Mouse (Mus musculus): ENCODE results near the gene Pik3c2a. TPM values are rescaled to one million over a fixed set of nuclear protein-coding genes. Genes with fewer than 3 reads are reported as not detected.

Gene Pik3c2a
- polyA plus RNA-seq, 1 experiment from 2014 or later: 4.8 TPM

GRCm38 (mm10) chr7:116308632-116308991, 134.6 kb downstream of the Pik3c2a start:
- no peaks in the 10 kb centered on the region for H3K9me3 ChIP-seq (ENCODE audit: low read length)
- WGBS (ENCODE audit: insufficient replicate concordance): 8% methylated on average over 15 of the region's 16 CpGs
- H3K4me1 ChIP-seq (ENCODE audit: insufficient read depth): peaks cover 7% of the 10 kb centered on the region
- peak overlapping the region; percentile 75 for H3K4me3 ChIP-seq (ENCODE audit: low read depth, low read length)
- H3K36me3 ChIP-seq (replicated peaks; ENCODE audit: insufficient read depth, low read length): no peaks in the 10 kb centered on the region
- peak overlapping the region; percentile 60 for H3K9ac ChIP-seq (replicated peaks)
- DNase-seq: no peak
- 0 out of 2 replicates have a peak overlapping the region, but pooled peaks have one; percentile 74 for H3K27ac ChIP-seq (ENCODE audit: low read depth)
- TF ChIP-seq CTCF (IDR thresholded peaks at IDR 0.05; ENCODE audit: low read depth): no peak
- peaks cover 20% of the 10 kb centered on the region for H3K27me3 ChIP-seq (ENCODE audit: insufficient read depth, low read length)
- H3K4me2 ChIP-seq (ENCODE audit: low read depth, low read length): peak overlapping the region; percentile 95
- ATAC-seq: peak; percentile 9; the same call in 1 of the 2 replicates

DNA sequence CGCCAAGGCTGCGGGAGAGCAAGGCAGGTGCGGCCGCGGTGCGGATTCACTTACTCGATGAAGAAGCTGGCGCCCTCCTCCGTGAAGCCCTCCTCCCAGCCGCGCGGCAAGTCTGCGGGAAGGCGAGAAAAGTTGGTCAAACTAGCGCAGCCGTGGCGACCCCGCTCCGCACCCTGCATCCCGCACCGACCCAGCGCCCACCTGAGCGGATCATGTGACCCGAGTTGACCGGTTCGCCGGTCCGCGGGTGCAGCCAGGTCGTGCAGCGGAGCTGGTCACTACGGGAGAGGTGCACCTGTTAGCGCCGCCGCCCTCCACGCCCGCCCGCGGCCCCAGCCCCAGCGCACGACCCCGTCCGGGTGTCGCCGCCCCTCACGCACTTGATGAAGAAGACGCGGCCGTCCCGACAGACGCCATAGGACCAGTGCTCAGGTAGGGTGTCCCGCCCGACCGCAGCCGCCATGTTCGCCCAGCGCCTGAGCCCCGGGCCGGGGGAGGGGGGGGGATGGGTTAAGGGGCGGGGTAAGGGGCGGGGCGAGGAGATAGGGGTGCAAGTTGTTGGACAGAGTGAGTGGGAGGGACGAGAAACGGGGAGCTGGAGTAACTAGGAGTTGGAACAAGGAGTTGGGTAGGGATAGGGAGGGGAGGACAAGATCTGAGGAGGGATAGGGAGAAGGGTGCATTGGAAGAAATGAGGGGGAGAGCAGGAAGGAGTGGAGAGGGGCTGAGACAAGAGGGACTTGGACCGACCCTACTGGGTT, 135.2 kb downstream of the Pik3c2a start, which contains the start of gene Plekha7:
TSS of gene Plekha7 (minus strand) at position 506 of the 761 bp plus-strand sequence.
- peak; percentile 69 for ATAC-seq
- peak within 1 kb of the TSS; percentile 60 for H3K9ac ChIP-seq (replicated peaks)
- peak within 1 kb of the TSS; percentile 95 for H3K4me2 ChIP-seq (ENCODE audit: low read depth, low read length)
- peak; percentile 78 for DNase-seq
- WGBS (ENCODE audit: insufficient replicate concordance): under 1% methylated on average over 56 of the region's 65 CpGs
- no peaks in the 10 kb centered on the region for H3K36me3 ChIP-seq (replicated peaks; ENCODE audit: insufficient read depth, low read length)
- TF ChIP-seq CTCF (IDR thresholded peaks at IDR 0.05; ENCODE audit: low read depth): no peak
- TF ChIP-seq EP300 (IDR thresholded peaks at IDR 0.05; ENCODE audit: low read depth): no peak
- peak within 1 kb of the TSS; percentile 75 for H3K4me3 ChIP-seq (ENCODE audit: low read depth, low read length)
- H3K9me3 ChIP-seq (ENCODE audit: low read length): no peaks in the 10 kb centered on the region
- H3K27me3 ChIP-seq (ENCODE audit: insufficient read depth, low read length): peaks cover 20% of the 10 kb centered on the region
- H3K4me1 ChIP-seq (ENCODE audit: insufficient read depth): peaks cover 7% of the 10 kb centered on the region
- peak within 1 kb of the TSS; percentile 74 for H3K27ac ChIP-seq (ENCODE audit: low read depth)

DNA sequence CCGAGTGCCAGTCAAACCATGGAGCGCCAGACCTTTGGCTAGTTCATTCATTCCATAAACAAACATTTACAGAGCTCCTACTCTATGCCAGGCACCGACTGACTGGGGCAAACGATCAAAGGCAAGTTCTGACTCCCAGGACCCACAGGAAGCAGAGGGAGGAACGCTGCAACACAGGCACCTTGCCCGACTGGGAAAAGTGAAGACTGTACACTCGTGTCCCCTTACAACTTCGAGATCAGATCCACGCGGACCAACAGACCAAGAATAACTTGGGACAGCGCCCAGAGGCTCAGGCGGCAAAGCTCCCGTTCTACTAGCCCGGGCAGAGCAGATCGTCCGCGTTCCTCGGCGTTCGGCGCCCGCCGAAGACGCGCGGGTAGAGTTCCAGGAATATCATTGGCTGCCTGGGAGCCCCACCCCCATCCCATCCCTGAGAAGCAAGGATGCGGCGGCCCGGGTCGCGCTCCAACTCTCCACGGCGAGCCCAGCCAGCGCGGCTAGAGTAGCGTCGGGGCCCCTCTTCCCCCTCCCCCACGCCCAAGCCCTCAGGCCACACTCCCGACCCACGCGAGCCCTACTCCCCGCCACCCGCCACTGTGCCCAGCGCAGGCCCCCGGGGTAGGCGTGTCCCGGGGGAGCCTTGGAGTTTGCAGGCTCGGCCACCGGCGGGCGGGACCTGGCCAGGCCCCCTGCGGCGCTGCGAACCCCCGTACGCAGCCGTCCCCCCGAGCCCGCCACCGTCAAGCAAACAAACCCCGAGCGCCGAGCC, 136.0 kb downstream of the Pik3c2a start:
- DNase-seq (peak; percentile 62), ATAC-seq (peak; percentile 78)
- Histone ChIP-seq H3K4me1 (ENCODE audit: insufficient read depth) (peaks cover 7% of the 10 kb centered on the region), H3K9me3 (ENCODE audit: low read length) (no peaks in the 10 kb centered on the region), H3K4me3 (ENCODE audit: low read depth, low read length) (peak overlapping the region; percentile 75), H3K27ac (ENCODE audit: low read depth) (peak overlapping the region; percentile 74), H3K27me3 (ENCODE audit: insufficient read depth, low read length) (peaks cover 20% of the 10 kb centered on the region), H3K36me3 (replicated peaks; ENCODE audit: insufficient read depth, low read length) (no peaks in the 10 kb centered on the region), H3K4me2 (ENCODE audit: low read depth, low read length) (peak overlapping the region; percentile 95), H3K9ac (replicated peaks) (peak overlapping the region; percentile 60)
- no peak for TF ChIP-seq EP300 (IDR thresholded peaks at IDR 0.05; ENCODE audit: low read depth)
- no peak for TF ChIP-seq CTCF (IDR thresholded peaks at IDR 0.05; ENCODE audit: low read depth)
- WGBS (ENCODE audit: insufficient replicate concordance): under 1% methylated on average over 57 of the region's 63 CpGs

DNA sequence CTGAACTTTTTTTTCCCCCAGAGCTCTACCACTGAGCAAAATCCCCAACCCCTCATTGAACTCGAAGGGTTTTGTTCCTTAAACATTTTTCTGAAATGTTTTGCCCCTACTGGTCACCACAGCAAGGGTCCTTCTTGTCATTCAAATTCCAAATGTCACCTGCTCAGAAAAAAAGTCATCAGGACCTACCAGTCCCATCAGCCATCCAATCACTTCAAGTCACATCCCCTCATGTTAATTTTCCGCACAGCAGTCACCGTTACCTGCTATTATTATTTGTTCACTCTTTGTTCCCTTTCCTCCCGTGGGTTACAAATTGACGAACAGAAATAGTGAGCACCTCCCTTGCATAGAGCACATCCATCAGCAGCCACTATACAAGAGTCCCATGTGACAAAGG, 136.6 kb downstream of the Pik3c2a start:
- H3K27me3 ChIP-seq (ENCODE audit: insufficient read depth, low read length): peaks cover 20% of the 10 kb centered on the region
- 15% methylated on average over 5 of the region's 5 CpGs for WGBS (ENCODE audit: insufficient replicate concordance)
- no peak for ATAC-seq
- no peak overlapping the region for H3K9ac ChIP-seq (replicated peaks)
- DNase-seq: no peak
- H3K36me3 ChIP-seq (replicated peaks; ENCODE audit: insufficient read depth, low read length): no peaks in the 10 kb centered on the region
- no peaks in the 10 kb centered on the region for H3K9me3 ChIP-seq (ENCODE audit: low read length)
- TF ChIP-seq CTCF (IDR thresholded peaks at IDR 0.05; ENCODE audit: low read depth) (no peak), EP300 (IDR thresholded peaks at IDR 0.05; ENCODE audit: low read depth) (no peak)
- H3K4me3 ChIP-seq (ENCODE audit: low read depth, low read length): no peak overlapping the region
- peak overlapping the region; percentile 74 for H3K27ac ChIP-seq (ENCODE audit: low read depth)
- H3K4me2 ChIP-seq (ENCODE audit: low read depth, low read length): peak overlapping the region; percentile 95
- peaks cover 7% of the 10 kb centered on the region for H3K4me1 ChIP-seq (ENCODE audit: insufficient read depth)

DNA sequence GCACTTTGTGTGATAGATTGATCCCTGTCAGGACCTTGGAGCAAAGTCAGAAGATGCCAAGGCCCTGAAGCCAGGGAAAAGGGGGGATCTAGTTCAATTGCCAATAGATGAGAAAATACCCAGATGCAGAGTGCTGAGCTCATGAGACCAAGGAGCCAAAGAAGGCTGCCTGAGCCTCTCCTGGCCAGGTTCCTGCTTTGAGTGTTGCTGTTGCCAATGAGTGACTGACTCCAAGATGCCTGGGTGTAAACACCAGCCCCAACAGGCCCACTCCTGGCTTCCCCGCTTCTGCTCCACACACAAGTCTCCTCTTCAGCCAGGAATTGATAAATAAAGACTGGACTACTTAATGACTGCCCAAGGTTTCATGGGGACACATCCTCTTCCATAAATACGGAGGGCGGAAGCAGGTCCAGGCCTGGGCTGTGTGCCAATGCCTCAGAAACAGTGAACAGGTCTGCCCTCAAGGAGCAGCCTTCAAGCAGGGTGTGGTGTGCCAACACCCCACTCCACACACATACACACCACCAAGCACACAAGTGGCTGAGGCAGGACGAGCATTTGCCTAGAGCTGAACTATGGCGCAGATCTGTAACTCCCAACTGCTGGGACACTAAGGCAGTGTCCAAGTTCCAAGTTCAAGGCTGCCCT, 141.5 kb downstream of the Pik3c2a start:
- no peaks in the 10 kb centered on the region for H3K36me3 ChIP-seq (replicated peaks; ENCODE audit: insufficient read depth, low read length)
- H3K4me1 ChIP-seq (ENCODE audit: insufficient read depth): peaks cover 2% of the 10 kb centered on the region; the same call in 1 of the 2 replicates
- H3K4me2 ChIP-seq (ENCODE audit: low read depth, low read length): no peak overlapping the region
- no peaks in the 10 kb centered on the region for H3K9me3 ChIP-seq (ENCODE audit: low read length)
- no peak for DNase-seq
- TF ChIP-seq CTCF (IDR thresholded peaks at IDR 0.05; ENCODE audit: low read depth): no peak
- no peak for TF ChIP-seq EP300 (IDR thresholded peaks at IDR 0.05; ENCODE audit: low read depth)
- H3K27me3 ChIP-seq (ENCODE audit: insufficient read depth, low read length): no peaks in the 10 kb centered on the region; the same call in 1 of the 2 replicates
- no peak overlapping the region for H3K27ac ChIP-seq (ENCODE audit: low read depth)
- no peak overlapping the region for H3K4me3 ChIP-seq (ENCODE audit: low read depth, low read length)
- WGBS (ENCODE audit: insufficient replicate concordance): 80% methylated on average over 5 of the region's 5 CpGs
- H3K9ac ChIP-seq (replicated peaks): no peak overlapping the region
- no peak for ATAC-seq

- WGBS (ENCODE audit: insufficient replicate concordance): 65% methylated on average over 4 of the region's 4 CpGs
- Histone ChIP-seq H3K9ac (replicated peaks) (no peak overlapping the region), H3K27me3 (ENCODE audit: insufficient read depth, low read length) (no peaks in the 10 kb centered on the region), H3K4me2 (ENCODE audit: low read depth, low read length) (no peak overlapping the region), H3K27ac (ENCODE audit: low read depth) (no peak overlapping the region), H3K9me3 (ENCODE audit: low read length) (no peaks in the 10 kb centered on the region), H3K4me1 (ENCODE audit: insufficient read depth) (no peaks in the 10 kb centered on the region), H3K4me3 (ENCODE audit: low read depth, low read length) (no peak overlapping the region), H3K36me3 (replicated peaks; ENCODE audit: insufficient read depth, low read length) (no peaks in the 10 kb centered on the region)
- TF ChIP-seq CTCF (IDR thresholded peaks at IDR 0.05; ENCODE audit: low read depth): no peak
- no peak for TF ChIP-seq EP300 (IDR thresholded peaks at IDR 0.05; ENCODE audit: low read depth)
- ATAC-seq (no peak), DNase-seq (no peak)
These were observed 142.1 kb downstream of the Pik3c2a start for GRCm38 (mm10) chr7:116301144-116301543.

All from liver, postnatal 0 days (tissue).